Mouse (Mus musculus): Measurements from ENCODE around the gene Tmem248.
A peak's percentile ranks its signal among the peaks of the same experiment; 100 is the strongest.

GRCm38 (mm10) chr5:130267316-130267715 lies 50.4 kb downstream of the Tmem248 start:
- TF ChIP-seq CTCF (IDR thresholded peaks at IDR 0.05; ENCODE audit: extremely low read depth, insufficient read length, insufficient replicate concordance, low read depth, low read length), result peak; percentile 71; the same call in 1 of the 2 replicates
- no peak for TF ChIP-seq POLR2A (IDR thresholded peaks at IDR 0.05; ENCODE audit: low read depth, low read length)
